Mouse (Mus musculus) CD4-positive, CD25-positive, alpha-beta regulatory T cell, adult 2 months (primary cell): ENCODE measurements around the gene Pcgf2.
"Not testable (repeated sequence)": the region's sequence is repeated elsewhere in the genome, so short reads cannot be mapped to it uniquely, and the experiment has no call there.

Experiments
- DNase-seq: peaks from one replicate; pipeline ENCODE4 v3.0.0-alpha.2; 2012; ENCODE audit warnings: low read depth, low spot score

Pcgf2 gene

DNA sequence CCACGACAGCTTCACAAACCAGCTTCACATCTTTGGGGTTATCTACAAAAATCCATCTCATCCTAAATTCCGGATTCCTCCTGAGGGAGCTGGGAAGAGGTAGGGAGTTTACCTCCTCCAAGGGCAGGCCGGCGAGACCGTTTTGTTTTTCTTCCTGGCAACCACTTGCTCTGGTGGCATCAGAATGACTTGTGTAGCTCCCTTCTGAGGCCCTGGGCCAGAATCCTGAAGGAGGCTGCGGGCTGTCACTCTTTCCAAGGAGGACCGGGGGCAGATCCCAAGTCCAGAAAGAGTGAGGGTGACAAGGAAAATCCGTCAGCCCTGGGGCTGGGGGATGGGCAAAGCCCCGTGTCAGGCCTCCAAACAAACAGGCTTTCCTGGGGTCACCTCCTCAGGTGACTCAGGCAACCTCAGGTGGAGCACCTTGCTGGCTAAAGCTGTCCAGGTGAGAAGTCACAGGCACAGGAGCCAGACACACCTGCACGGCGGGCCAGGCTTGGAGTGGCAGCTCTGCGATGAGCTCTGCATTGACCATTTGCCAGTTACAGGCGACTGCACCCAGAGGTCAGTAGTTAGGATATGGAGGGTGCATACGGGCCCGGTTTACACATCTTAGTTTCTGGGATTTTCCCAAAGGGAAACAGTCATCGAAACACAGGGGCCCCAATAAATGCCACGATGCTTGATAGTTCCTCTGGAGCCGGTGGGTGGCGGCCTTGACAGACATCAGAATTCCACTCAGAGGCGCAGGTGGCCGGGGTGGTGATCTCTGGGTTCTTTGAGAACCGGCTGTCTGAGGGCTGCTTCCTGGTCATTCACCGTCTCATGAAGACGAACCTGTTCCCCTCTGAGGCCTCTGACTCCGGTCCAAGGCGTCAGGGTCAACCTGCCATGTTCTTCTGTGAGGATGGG is 17.3 kb upstream of the Pcgf2 start:
- DNase-seq, result no peak

DNA sequence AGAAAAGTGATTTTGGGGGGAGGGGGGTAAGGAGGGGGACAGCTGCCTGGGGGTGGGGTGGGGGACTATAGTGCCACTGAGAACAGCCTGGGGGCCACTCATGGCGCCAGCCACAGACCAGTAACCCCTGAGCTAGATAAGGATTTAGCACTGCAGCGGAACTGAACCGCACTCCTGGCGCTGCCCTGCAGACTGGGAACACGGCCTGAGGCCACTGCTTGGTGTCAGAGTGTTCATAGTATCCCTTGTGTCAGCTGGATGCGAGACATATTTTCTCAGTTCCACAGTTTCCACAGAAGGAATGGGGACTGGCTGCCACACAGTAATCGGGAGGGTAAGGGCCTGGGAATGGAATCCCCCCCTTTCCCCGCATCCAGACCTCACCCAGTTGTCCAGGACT is 15.7 kb upstream of the Pcgf2 start:
- no peak for DNase-seq

DNA sequence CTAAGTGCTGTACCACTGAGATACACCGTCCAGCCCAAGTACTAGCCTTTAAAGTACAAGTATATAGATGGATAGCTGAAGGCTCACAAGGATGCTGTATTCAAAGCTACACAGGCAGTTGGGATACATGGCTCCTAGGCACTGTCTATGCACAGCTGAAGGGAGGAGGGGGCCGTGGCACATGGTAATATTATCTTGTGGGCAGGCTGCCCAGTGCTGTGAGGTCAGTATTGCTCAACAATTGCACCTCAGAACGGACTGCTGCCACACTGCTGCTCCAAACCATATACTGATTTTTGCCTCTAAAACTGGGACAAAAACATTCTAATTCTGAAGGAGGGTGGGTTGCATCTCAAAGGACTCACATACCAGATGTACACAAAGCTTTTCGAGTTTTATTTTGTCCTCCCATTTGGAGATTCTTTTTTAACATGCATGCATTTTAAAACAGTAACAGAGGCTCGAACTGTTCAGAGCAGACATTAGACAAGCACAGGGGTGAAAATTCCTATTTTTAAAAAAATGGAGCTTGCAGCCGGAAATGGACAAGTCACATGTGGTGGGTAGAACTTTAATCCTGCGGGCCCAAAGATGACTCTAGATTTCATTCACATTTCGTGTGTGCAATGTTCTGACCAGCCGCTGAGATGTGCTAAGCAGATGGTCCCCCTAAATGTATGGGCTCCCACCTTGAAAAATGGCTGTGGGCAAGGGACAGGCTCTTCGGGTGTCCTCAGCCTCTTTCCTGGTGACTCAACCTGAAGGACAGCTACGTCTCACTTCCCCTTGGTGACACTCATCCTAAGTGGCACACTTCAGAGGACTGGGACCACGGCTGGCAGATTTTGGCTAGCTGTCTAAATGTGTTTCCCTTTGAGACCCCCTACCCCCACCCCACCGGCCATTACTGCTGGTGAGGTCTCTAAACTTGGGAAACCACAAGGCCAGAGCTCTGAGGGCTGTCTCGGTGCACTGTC is 14.8 kb upstream of the Pcgf2 start:
- DNase-seq, result no peak

DNA sequence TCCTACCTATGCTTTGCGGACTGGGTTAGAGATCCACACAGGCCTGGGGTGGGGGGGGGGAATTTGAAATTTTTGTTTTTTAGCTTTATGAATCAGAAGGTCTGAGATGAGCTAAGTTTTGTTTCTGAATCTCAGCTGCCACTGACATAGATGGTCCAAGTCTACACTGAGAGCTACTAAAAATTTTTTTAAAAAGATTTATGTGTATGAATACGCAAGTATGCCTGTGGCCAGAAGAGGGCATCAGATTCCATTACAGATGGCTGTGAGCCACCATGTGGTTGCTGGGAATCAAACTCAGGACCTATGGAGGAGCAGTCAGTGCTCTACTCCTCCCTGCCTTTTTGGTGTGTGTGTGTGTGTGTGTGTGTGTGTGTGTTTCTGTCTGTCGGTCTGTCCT is 14.1 kb upstream of the Pcgf2 start:
- no peak for DNase-seq

DNA sequence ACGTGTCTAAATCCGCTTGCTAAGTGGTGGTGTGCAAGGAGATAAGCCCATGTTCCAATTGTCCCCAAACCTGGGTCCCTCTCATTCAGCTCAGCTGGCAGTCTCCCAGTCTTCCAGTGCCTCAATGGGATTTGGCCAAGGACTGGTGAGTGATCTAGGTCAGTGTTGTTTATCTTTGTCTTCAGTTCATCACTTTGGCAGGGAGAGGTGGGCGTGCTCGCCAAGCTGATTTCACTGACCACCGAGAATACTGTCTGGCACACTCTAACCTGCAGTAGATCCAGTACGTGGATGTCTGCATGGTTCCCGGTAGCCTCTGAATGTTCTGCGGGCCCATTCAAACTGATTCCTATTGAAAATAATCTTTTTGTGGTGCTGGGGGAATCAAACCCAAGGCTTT is 13.6 kb upstream of the Pcgf2 start:
- DNase-seq, result no peak

DNA sequence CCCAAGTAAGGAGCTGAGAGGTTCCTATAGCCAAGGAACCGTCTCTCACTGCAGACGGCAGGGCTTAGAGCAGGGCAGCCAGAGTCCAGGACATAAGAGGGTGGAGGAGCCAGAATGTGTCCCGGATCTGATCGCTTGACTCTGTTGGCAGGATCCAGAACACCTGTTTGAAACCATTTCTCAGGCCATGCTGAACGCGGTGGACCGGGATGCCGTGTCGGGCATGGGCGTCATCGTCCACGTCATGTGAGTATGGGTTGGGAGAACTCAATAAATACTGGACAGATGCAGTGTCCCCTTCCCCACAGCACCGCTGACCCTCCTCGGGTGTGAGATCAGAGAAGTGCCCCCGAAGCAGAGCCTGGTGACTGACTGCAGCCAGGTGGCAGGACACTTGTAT is 12.0 kb upstream of the Pcgf2 start:
- no peak for DNase-seq

DNA sequence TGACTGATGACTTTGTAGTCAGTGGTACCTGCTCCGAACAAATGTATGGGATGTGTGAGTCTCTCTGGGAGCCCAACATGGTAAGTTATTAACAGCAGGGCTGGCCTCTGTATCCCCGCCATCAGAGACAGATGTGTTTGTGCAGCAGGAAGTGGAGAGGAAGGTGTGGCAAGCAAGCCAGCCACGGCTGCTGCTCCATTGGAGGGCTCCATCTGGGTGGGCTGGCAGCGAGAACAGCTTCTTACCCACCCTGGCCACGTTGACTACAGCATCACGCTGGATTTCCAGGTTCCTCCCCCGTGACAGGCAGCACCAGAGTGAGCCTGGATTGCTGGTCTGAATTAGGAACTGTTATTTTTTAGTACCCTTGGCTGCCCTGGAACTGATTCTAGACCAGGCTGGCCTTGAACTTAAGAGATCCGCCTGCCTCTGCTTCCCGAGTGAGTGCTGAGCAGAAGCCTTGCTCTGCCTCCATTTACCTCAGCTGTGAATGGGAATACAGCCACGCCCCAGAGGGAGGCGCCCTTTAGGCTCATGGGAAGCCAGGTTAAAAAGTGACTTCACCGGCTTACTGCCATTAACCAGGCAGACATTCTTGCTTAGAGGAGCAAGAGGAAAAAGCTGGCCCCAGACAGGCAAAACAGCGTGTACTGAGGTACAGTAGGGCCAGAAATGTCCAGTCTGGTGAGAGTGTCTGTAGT is 11.1 kb upstream of the Pcgf2 start:
- no peak for DNase-seq

DNA sequence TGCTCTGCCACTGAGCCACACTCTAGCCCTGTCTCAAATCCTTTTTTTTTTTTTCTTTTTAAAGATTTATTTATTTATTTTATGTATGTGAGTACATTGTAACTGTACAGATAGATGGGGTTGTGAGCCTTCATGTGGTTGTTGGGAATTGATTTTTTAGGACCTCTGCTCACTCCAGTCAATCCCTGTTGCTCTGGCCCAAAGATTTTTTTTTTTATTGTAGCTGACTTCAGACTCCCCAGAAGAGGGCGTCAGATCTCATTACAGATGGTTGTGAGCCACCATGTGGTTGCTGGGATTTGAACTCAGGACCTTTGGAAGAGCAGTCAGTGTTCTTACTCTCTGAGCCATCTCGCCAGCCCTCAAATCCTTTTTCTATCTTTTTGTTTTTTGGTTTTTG is 9.8 kb upstream of the Pcgf2 start:
- DNase-seq, result not testable (repeated sequence)

DNA sequence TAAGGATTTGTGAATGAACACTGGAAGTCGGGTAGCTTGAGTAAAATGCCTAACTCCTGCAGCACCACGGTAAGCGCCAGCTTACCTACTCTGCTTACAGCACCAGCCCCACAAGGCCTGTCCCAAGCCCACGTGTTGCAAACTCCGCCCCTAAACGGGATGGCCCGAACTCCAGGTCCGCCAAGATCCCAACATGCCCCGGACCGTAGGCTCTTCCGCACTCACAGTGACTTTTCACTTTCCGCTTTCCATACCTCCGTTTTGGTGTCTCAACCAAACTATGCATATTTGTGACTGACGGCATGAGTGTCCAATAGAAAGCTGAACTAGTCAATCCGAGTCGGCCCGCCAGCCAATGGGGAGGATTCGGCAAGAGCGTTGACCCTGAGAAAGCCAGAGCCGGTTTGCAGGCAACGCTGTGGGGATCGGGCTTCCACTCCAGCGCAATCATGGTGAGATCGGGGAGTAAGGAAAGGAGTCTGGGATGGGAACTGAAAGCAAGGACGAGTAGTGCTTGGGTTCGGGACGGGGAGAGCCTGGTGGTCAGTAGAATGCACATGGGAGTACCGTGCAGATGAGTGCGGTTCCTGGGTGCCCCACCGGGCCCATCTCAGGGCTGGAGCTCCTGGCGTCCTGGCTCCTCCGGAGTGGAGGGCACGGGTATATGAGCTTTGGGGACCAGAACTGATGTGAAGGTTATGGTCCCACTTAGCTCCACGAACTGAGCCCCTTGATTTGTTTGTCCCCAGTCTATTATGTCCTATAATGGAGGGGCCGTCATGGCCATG is 2.9 kb upstream of the Pcgf2 start, which contains the start of gene Psmb3:
Gene Psmb3 (plus strand): TSS at position 361 of the 788 bp plus-strand sequence.
- DNase-seq, result peak; percentile 99

DNA sequence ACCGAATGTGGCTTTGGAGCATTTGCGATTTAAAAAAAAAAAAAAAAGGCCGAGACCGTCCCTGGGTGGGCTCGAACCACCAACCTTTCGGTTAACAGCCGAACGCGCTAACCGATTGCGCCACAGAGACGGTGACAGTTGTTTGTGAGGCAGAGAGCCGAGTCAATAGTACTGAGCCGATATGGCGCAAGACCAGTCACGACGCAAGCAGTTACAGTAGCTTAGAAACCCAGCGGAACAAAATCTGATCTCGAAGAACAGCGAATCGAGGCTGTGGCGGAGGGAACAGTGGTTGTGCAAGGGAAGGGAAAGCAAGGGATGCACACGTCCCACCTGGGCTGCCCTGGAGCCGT is 2.1 kb upstream of the Pcgf2 start:
- peak; percentile 94 for DNase-seq

DNA sequence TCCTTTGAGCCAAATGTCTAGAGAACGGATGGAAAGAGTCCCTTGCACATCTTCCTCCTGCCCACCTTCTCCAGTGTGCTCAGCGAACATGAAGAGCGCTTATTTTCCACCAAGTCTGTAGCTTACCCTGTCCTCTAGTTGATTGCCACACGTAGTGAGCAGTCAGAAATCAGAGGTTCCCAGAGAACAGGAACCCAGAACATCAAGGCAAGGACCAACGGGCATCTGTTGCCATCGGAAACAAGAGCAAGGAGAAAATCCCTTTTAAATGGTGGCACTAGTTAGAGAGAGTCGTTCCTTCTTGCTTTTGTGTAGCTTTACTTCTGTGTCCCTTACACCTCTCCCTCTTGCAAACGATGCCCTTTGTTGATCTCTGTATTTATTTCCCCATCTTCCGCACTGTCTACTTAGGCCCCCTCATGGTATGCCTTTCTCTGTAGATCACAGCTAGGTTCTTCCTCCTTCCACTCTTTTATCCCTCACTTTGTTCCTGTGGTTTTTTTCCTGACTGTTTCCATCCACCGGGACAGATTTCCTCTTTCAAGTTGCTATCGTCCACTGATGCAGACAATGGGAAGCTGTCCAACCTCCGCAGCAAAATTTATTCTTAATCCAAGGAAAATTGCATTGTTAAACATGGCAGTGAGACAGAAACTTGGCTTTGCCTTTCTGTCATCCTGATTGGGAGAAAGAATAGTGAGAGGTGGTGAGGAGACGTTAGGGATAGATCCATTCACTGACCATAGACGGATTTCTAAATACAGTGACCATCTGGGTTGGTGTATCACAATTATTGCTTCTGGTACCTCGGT is 1.5 kb upstream of the Pcgf2 start:
- DNase-seq, result no peak

DNA sequence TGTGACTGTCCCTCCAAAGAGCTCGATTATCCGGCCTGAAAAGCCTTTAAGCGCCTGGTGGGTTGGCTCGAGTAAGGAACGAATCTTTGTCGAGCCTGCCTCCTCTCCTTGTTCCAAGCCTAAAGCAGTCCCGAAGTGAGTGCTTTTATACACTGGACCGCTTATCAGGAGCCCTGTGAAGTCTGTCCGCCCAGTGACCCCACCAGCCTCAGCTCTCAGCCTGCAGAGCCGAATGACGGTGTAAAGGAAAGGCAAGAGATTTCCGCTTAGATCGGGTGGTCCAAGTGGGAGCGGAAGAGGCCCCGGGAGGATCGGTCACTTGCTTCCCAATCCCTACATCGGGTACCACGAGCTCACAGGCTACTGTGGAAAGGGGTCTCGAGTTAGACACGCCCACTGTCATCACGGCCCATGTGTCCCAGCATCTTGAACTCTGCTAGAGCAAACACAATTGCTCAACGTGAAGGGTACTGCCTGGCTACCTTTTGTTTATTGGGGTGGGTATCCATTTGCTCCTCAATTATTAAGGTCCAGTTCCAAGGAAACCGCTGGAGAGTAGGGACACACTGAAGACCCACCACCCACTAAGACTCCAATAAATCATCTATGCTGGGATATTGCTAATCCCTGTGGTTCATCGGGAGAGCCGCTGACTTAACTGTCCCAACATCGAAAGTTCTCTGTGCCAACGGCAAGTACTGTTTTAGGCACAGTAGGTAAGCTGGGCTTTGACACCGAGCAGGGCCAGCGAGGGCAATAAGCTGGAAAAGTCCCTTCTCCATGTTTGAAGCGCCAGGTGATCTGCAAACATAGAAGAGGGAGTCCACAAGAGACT is 666 bp upstream of the Pcgf2 start:
- DNase-seq, result peak; percentile 29

DNA sequence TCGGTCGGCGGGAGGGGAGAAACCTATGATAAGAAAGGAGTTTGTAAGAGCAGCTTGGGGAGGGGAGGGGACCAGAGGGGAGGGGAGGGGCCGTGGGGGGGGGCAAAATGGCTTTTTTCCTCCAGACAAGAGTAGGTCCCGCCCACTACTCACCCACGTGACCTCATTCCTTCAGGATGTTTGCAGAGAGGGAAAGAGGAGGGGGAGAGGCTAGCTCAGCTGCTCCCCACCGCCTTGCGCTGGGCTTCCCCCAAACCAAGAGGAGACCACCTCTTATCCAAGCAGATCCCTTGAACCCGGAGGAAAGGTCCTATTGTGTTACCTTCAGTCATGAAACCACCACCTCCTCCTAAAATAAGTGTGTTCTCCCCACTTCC is 683 bp downstream of the Pcgf2 start:
- DNase-seq, result peak; percentile 57

DNA sequence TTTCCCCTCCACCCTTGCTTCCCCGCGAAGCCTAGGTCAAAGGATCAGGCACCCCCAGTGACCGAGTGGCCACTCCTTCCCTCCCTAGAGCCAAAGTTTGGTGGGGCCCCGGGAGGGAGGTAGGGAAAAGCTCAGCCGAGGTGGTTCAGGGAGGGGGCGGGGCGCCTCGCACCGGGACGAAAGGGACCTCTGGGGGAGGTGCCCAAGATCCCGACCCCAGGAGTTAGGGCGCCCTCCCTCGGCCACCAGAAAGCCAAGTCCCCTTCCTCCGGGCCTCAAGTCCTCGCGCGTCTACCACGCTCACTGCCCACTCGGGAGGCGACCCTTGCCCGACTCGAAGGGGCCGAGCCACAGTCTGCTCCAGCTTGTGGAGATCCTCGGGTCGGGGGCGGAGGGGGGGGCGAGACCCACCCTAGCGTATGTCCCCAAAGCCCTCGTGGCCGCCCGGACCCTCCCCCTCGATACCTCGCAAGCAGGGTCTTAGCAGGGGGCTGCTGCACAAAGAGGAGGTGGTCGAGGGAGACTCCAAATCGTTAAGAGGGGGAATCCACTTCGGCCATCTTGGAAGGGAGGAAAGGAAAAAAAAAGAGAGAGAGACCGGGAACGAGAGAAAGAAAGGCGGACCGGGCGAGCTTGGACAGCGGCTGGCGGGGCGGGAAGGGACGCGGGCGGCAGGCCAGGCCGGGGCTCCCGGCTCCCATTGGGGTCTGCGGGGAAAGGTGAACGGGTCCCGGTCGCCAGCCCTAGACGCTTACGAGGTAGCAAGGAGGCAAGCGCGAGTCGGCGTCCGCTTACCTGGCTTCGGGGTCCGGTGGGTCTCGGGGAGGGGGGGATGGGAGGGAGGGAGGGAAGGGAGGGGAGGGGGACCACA is 1.3 kb downstream of the Pcgf2 start:
- peak; percentile 54 for DNase-seq

DNA sequence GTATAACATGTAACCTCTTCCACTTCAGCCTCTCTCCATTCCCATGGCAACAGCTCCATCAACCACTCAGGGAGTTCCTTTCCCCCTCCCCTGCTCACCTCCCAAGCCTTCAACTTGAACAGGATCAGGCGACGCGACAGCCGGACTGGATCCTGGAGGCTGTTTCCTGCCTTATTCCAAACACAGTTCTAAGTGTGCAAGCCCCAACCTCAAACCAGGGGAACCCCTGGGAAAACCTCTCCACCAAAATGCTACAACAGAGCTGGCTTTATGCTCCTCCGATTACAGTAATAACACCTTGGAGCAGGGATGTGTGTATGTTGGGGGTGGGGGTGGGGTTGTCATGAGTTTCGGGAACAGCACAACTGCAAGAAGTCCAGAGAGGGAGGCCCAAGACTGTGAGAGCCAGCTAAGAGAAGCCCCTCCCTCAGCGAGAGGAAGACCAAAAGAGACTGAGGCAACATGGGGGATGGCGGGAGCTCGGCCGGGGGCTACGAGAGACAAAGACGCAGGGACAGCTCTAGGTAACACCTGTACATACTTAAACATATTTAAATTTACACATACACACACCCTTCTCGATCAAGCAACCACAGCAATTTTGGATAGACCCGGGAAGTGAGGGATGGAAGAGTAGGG is 2.3 kb downstream of the Pcgf2 start:
- DNase-seq, result no peak

DNA sequence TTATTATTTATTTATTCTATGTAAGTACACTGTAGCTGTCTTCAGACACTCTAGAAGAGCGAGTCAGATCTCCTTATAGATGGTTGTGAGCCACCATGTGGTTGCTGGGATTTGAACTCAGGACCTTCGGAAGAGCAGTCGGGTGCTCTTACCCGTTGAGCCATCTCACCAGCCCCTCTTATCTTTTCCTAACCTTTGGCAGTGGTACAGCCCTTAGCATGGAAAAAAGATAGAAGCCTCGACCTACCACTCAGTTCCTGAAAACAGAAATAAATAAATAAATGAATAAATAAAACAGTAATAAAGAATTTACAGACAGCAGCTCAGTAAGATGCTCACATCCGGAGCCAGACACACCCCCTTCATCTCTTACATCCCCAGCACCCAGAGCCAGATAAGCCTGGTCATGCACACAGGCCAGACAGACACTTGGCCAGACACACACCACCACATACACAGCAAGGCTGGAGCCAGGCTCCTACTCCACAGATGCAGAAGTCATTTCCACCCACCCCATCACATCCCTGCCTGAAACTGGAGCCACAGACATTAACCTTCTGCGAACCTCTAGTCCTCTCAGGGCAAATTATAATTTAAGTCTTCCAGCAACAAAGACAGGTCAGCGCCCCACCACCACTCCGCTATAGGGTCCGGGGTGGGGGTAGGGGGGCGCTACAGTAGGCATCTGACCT is 3.0 kb downstream of the Pcgf2 start:
- no peak for DNase-seq

DNA sequence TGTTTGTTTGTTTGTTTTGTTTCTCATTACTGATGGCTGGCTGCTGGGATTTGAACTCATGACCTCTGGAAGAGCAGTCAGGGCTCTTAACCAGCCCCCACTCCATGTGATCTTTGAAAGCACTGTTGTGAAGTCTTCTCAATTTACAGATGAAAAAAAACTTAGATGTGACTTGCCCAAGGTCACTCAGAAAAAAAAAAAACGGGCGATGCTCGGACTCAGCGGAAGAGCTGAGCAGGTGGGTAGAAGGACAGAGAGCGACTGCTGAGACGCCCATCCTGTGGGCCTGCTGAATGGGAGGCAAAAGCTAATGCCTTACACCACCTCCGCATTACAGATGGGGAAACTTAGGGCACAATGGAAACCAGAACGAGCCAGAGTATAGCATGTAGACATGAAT is 3.6 kb downstream of the Pcgf2 start:
- no peak for DNase-seq
